Mouse (Mus musculus): ENCODE measurements around the gene Scd4. TPM values are rescaled to one million over a fixed set of nuclear protein-coding genes. Genes with fewer than 3 reads are reported as not detected.

The Scd4 gene
- polyA plus RNA-seq, 1 experiment from 2014 or later, result 0.12 TPM

DNA sequence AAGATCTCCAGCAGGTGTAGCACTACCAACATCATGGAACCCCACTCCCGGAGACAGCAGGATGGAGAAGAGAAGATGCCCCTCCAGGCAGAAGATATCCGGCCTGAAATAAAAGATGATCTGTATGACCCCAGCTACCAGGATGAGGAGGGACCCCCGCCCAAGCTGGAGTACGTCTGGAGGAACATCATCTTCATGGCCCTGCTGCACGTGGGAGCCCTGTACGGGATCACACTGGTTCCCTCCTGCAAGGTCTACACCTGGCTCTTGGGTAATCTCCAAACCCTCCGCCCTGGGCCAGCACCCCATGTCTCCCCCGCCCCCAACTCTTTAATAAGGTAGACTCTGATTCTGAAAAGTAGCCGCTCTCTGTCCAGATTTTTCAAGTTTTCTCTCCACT lies 1.1 kb downstream of the Scd4 start:
- no peak for TF ChIP-seq CTCF (IDR thresholded peaks at IDR 0.05; ENCODE audit: low read depth)
- WGBS, result 90% methylated on average over 9 of the region's 9 CpGs

DNA sequence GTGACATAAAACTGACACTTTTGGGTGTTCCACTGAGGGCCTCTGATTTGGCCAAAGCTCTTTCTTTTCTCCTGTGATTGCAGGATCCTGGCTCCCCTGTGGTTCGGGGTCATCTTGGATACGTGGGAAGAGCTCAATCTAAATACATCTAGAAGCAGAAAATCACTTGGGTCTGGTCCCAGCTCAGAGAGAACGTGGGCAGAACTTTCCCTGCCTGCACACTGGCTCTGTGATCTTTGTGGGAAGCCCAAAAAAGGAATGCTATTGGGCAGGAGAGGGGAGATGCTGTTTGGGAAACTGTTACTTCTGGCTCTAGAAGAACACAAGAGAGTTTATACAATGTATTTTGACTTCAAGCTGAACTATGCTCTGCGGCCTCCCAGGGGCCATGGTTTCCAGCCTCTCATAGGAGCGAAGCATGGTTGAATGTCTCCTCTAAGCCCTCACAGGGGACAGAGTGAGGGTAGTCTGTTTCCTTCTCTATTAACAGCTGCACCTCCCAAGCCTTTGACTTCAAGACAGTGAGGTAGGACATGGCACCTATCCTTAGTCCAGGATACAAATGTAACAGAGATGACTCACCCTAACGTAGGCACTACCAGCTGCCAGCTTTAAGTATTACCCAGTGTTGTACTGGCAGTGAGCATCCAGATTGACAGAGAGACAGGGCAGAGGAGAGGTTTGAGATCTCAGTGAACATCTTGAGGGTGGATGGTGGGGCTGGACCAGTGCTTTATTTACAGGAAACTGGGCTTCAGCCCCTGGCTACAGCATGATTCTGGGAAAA lies 3.2 kb downstream of the Scd4 start:
- TF ChIP-seq CTCF (IDR thresholded peaks at IDR 0.05; ENCODE audit: low read depth), result no peak
- DNase-seq (ENCODE audit: low spot score) (no peak), ATAC-seq (replicated peaks; ENCODE audit: low FRiP score, low read depth) (no peak)
- Histone ChIP-seq H3K36me3 (ENCODE audit: insufficient read depth, low read length) (no peaks in the 10 kb centered on the region), H3K4me3 (replicated peaks; ENCODE audit: low read depth, low read length) (no peak overlapping the region), H3K27me3 (ENCODE audit: insufficient read depth, low read length) (no peaks in the 10 kb centered on the region), H3K27ac (no peak overlapping the region), H3K9me3 (replicated peaks; ENCODE audit: low read length) (no peaks in the 10 kb centered on the region), H3K4me1 (replicated peaks; ENCODE audit: insufficient read depth, low read length) (no peaks in the 10 kb centered on the region), H3K9ac (ENCODE audit: low read depth, low read length) (no peak overlapping the region), H3K4me2 (ENCODE audit: low read length) (no peak overlapping the region)
- 78% methylated on average over 6 of the region's 6 CpGs for WGBS

More for the DNA sequence above, 1.1 kb downstream of the Scd4 start:
- no peak overlapping the region for H3K27ac ChIP-seq
- H3K4me3 ChIP-seq (replicated peaks; ENCODE audit: low read depth, low read length), result no peak overlapping the region
- no peaks in the 10 kb centered on the region for H3K9me3 ChIP-seq (replicated peaks; ENCODE audit: low read length)
- DNase-seq (ENCODE audit: low spot score), result no peak
- no peaks in the 10 kb centered on the region for H3K36me3 ChIP-seq (ENCODE audit: insufficient read depth, low read length)
- H3K27me3 ChIP-seq (ENCODE audit: insufficient read depth, low read length), result no peaks in the 10 kb centered on the region
- H3K4me1 ChIP-seq (replicated peaks; ENCODE audit: insufficient read depth, low read length), result no peaks in the 10 kb centered on the region
- no peak overlapping the region for H3K4me2 ChIP-seq (ENCODE audit: low read length)
- ATAC-seq (replicated peaks; ENCODE audit: low FRiP score, low read depth), result no peak
- H3K9ac ChIP-seq (ENCODE audit: low read depth, low read length), result no peak overlapping the region

DNA sequence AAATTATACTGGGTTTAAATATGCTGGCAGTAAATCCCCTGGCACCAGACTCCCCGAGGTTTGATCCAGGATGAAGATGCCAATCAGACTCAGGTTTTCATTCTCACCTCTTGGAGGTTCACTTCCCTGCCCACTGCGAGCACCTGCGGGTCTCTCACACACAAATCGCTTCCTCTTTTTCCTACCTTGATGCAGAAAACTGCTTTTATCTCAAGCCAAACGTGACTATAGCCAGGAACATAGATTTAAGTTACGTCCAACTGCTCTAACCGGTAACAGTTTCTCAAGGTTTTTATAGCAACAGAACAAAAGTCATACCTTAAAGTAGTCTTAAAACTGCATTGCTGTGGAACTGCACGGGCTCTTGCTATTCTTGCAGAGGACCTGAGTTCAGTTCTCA lies 16.8 kb downstream of the Scd4 start:
- Histone ChIP-seq H3K4me2 (ENCODE audit: low read length) (no peak overlapping the region), H3K4me1 (replicated peaks; ENCODE audit: insufficient read depth, low read length) (no peaks in the 10 kb centered on the region), H3K9me3 (replicated peaks; ENCODE audit: low read length) (no peaks in the 10 kb centered on the region), H3K4me3 (replicated peaks; ENCODE audit: low read depth, low read length) (no peak overlapping the region), H3K27me3 (ENCODE audit: insufficient read depth, low read length) (no peaks in the 10 kb centered on the region), H3K36me3 (ENCODE audit: insufficient read depth, low read length) (no peaks in the 10 kb centered on the region), H3K27ac (no peak overlapping the region), H3K9ac (ENCODE audit: low read depth, low read length) (no peak overlapping the region)
- no peak for TF ChIP-seq CTCF (IDR thresholded peaks at IDR 0.05; ENCODE audit: low read depth)
- ATAC-seq (replicated peaks; ENCODE audit: low FRiP score, low read depth) (no peak), DNase-seq (ENCODE audit: low spot score) (no peak)
- 85% methylated on average over 8 of the region's 8 CpGs for WGBS

DNA sequence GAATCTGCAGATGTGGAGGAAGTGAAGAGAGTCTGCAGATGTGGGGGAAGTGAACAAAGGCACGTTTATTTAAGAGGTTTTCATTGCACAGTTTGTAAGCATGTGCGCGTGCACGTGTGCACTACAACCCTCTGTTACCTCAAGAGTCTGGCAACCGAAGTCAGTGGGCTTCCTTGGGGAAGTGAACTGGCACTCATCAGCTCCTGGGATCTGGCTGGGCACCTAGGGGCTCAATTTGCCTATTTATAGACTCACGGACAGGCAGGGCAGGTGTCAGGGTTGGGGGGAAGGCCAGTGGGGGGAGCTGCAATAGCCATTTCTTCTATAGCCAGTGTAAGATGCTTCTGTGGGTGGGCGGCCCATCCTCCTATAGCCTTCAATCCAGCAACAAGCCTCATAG lies 18.9 kb downstream of the Scd4 start:
- Histone ChIP-seq H3K36me3 (ENCODE audit: insufficient read depth, low read length) (no peaks in the 10 kb centered on the region), H3K27me3 (ENCODE audit: insufficient read depth, low read length) (no peaks in the 10 kb centered on the region), H3K9ac (ENCODE audit: low read depth, low read length) (no peak overlapping the region), H3K4me3 (replicated peaks; ENCODE audit: low read depth, low read length) (no peak overlapping the region), H3K27ac (no peak overlapping the region), H3K4me2 (ENCODE audit: low read length) (no peak overlapping the region), H3K9me3 (replicated peaks; ENCODE audit: low read length) (no peaks in the 10 kb centered on the region), H3K4me1 (replicated peaks; ENCODE audit: insufficient read depth, low read length) (no peaks in the 10 kb centered on the region)
- 80% methylated on average over 7 of the region's 7 CpGs for WGBS
- TF ChIP-seq CTCF (IDR thresholded peaks at IDR 0.05; ENCODE audit: low read depth), result no peak
- no peak for ATAC-seq (replicated peaks; ENCODE audit: low FRiP score, low read depth)
- DNase-seq (ENCODE audit: low spot score), result no peak

DNA sequence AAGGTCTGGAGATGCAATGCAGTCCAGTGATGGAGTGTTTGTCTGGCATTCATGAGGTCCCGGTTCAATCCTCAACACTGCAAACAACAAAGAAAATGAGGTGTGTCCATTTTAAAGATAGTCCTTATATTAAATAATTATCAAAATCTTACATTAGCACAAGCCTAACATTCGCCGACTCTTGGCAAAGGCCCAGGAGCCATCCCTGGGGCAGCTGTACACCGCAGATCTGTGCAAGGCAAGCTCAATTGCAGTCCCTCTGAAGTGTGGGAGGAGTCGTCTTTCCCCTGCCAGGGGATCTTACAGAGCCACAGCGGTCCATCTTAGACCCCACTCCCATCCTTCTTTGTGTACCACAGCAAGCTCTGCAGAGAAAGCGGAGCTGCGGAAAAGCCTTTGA lies 25.8 kb downstream of the Scd4 start:
- Histone ChIP-seq H3K9me3 (replicated peaks; ENCODE audit: low read length) (no peaks in the 10 kb centered on the region), H3K4me1 (replicated peaks; ENCODE audit: insufficient read depth, low read length) (no peaks in the 10 kb centered on the region), H3K36me3 (ENCODE audit: insufficient read depth, low read length) (no peaks in the 10 kb centered on the region), H3K27ac (no peak overlapping the region), H3K4me2 (ENCODE audit: low read length) (no peak overlapping the region), H3K27me3 (ENCODE audit: insufficient read depth, low read length) (no peaks in the 10 kb centered on the region), H3K4me3 (replicated peaks; ENCODE audit: low read depth, low read length) (no peak overlapping the region), H3K9ac (ENCODE audit: low read depth, low read length) (no peak overlapping the region)
- DNase-seq (ENCODE audit: low spot score) (no peak), ATAC-seq (replicated peaks; ENCODE audit: low FRiP score, low read depth) (no peak)
- 48% methylated on average over 8 of the region's 8 CpGs for WGBS
- TF ChIP-seq CTCF (IDR thresholded peaks at IDR 0.05; ENCODE audit: low read depth), result no peak

DNA sequence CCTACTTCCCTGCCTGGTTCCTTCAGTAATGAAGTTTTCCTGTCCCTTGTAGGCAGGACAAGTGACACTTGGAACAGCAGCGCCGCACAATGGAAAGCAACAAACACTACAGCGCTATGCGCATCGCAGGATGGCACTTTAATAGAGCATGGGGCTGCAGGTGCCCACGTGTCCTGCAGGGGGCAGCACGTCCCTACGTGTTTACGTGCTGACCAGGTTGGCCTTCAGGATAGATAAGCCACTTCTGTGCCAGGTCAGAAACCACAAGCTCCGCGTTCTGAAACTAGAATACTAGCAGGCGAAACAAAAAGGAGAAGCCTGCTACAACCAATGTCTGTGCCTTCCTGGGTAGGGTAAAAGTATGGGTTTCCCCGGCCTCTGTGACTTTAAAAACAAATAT lies 30.6 kb downstream of the Scd4 start:
- DNase-seq (ENCODE audit: low spot score) (peak; percentile 81), ATAC-seq (replicated peaks; ENCODE audit: low FRiP score, low read depth) (peak; percentile 25; the same call in 1 of the 2 replicates)
- no peak overlapping the region for H3K4me2 ChIP-seq (ENCODE audit: low read length)
- H3K4me3 ChIP-seq (replicated peaks; ENCODE audit: low read depth, low read length), result no peak overlapping the region
- no peak overlapping the region for H3K27ac ChIP-seq
- 0 out of 2 replicates have a peak, but pooled peaks cover 4% of the 10 kb centered on the region for H3K4me1 ChIP-seq (replicated peaks; ENCODE audit: insufficient read depth, low read length)
- 27% methylated on average over 13 of the region's 13 CpGs for WGBS
- TF ChIP-seq CTCF (IDR thresholded peaks at IDR 0.05; ENCODE audit: low read depth), result peak; percentile 98
- no peaks in the 10 kb centered on the region for H3K9me3 ChIP-seq (replicated peaks; ENCODE audit: low read length)
- H3K36me3 ChIP-seq (ENCODE audit: insufficient read depth, low read length), result no peaks in the 10 kb centered on the region
- H3K27me3 ChIP-seq (ENCODE audit: insufficient read depth, low read length), result no peaks in the 10 kb centered on the region
- no peak overlapping the region for H3K9ac ChIP-seq (ENCODE audit: low read depth, low read length)
